Mouse (Mus musculus): ENCODE results near the gene Rpgr. TPM values are rescaled to one million over a fixed set of nuclear protein-coding genes. Genes with fewer than 3 reads are reported as not detected.

Rpgr gene
- polyA plus RNA-seq, 1 experiment, result not detected

DNA sequence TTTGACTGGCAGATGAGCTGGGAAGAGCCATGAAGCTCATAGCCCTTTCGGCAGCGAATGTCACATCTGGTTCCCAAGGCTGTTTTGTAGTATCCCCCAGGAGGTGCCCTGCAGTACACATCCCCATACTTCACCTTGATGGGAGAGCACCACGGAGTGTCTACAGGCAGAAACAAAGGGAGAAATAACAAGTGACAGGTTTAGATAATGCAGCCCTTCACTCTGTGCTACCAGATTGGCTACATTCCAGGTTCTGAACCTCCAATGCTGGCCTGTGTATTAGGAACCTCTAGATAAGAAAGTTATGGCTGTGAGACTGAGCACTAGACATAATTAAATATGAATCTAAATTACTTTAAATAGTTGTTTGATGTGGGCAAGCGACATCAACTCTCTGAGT is 147.3 kb downstream of the Rpgr start:
- no peak for TF ChIP-seq CTCF (IDR thresholded peaks at IDR 0.05; ENCODE audit: control insufficient read depth, insufficient read depth, low read length)
- no peak for TF ChIP-seq POLR2A (IDR thresholded peaks at IDR 0.05; ENCODE audit: borderline replicate concordance, control insufficient read depth, low read depth, low read length)
- no peak overlapping the region for H3K27ac ChIP-seq (ENCODE audit: control insufficient read depth, insufficient read depth, low read depth, low read length, poor library complexity)
- WGBS, result 70% methylated on average over 4 of the region's 4 CpGs

GRCm38 (mm10) chrX:10063781-10064180 is 152.9 kb downstream of the Rpgr start:
- no peaks in the 10 kb centered on the region for H3K4me1 ChIP-seq (ENCODE audit: control insufficient read depth, insufficient read depth, low read length)
- no peak overlapping the region for H3K4me3 ChIP-seq (replicated peaks; ENCODE audit: control insufficient read depth, low read depth, low read length)
- H3K27ac ChIP-seq (ENCODE audit: control insufficient read depth, insufficient read depth, low read depth, low read length, poor library complexity), result no peak overlapping the region
- WGBS, result 62% methylated on average over 1 of the region's 1 CpGs
- TF ChIP-seq CTCF (IDR thresholded peaks at IDR 0.05; ENCODE audit: control insufficient read depth, insufficient read depth, low read length), result no peak
- TF ChIP-seq POLR2A (IDR thresholded peaks at IDR 0.05; ENCODE audit: borderline replicate concordance, control insufficient read depth, low read depth, low read length), result no peak

More for the DNA sequence above, 147.3 kb downstream of the Rpgr start:
- Histone ChIP-seq H3K4me3 (replicated peaks; ENCODE audit: control insufficient read depth, low read depth, low read length) (no peak overlapping the region), H3K4me1 (ENCODE audit: control insufficient read depth, insufficient read depth, low read length) (no peaks in the 10 kb centered on the region)

GRCm38 (mm10) chrX:10063361-10063760 is 153.4 kb downstream of the Rpgr start:
- Histone ChIP-seq H3K4me1 (ENCODE audit: control insufficient read depth, insufficient read depth, low read length) (no peaks in the 10 kb centered on the region), H3K27ac (ENCODE audit: control insufficient read depth, insufficient read depth, low read depth, low read length, poor library complexity) (no peak overlapping the region), H3K4me3 (replicated peaks; ENCODE audit: control insufficient read depth, low read depth, low read length) (no peak overlapping the region)
- WGBS, result 67% methylated on average over 2 of the region's 2 CpGs
- TF ChIP-seq POLR2A (IDR thresholded peaks at IDR 0.05; ENCODE audit: borderline replicate concordance, control insufficient read depth, low read depth, low read length) (no peak), CTCF (IDR thresholded peaks at IDR 0.05; ENCODE audit: control insufficient read depth, insufficient read depth, low read length) (no peak)

DNA sequence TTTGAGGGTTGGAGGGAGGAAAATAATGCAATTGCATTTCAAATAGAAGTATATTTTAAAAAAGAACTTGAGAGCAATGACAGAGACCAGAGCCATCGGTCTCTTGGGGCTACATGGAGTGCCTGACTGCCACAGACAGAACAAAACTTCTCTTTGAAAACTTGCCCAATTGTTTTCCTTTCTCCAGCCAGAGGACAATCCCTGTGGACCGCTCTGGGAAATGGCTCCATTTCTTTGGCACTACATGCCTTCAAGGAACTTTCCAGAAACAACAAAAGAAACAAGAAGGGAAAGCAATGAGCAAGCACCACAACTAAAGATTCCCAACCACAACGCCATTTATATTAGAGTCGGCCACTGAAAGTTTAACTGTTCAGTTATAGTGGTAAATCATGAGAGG is 154.5 kb downstream of the Rpgr start:
- H3K4me3 ChIP-seq (replicated peaks; ENCODE audit: control insufficient read depth, low read depth, low read length), result no peak overlapping the region
- no peak overlapping the region for H3K27ac ChIP-seq (ENCODE audit: control insufficient read depth, insufficient read depth, low read depth, low read length, poor library complexity)
- WGBS, result 83% methylated on average over 4 of the region's 4 CpGs
- TF ChIP-seq POLR2A (IDR thresholded peaks at IDR 0.05; ENCODE audit: borderline replicate concordance, control insufficient read depth, low read depth, low read length) (no peak), CTCF (IDR thresholded peaks at IDR 0.05; ENCODE audit: control insufficient read depth, insufficient read depth, low read length) (no peak)
- H3K4me1 ChIP-seq (ENCODE audit: control insufficient read depth, insufficient read depth, low read length), result no peaks in the 10 kb centered on the region

DNA sequence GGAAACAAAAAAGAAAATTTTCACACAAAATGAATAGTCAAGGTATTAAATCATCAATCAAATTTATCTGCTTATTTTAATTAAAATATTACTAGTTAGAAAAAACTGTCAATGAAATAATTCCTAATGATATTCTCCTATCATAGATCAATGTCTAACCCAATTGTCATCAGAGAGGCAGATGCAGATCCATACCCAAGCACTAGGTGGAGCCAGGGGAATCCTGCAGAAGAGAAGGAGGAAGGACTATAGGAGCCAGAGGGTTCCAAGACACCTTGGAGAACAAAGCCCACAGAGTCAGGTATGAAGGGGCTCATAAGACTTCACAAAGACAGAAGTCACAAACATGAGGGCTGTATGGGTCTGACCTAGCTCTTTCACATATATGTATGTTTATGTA is 182.1 kb downstream of the Rpgr start:
- Histone ChIP-seq H3K27ac (ENCODE audit: control insufficient read depth, insufficient read depth, low read depth, low read length, poor library complexity) (no peak overlapping the region), H3K4me1 (ENCODE audit: control insufficient read depth, insufficient read depth, low read length) (no peaks in the 10 kb centered on the region), H3K4me3 (replicated peaks; ENCODE audit: control insufficient read depth, low read depth, low read length) (no peak overlapping the region)
- TF ChIP-seq POLR2A (IDR thresholded peaks at IDR 0.05; ENCODE audit: borderline replicate concordance, control insufficient read depth, low read depth, low read length) (no peak), CTCF (IDR thresholded peaks at IDR 0.05; ENCODE audit: control insufficient read depth, insufficient read depth, low read length) (no peak)

Other genes starting within 250 kb of the Rpgr start
- gene Srpx, start 99.2 kb downstream of the Rpgr start, polyA plus RNA-seq (2011; ENCODE audit: insufficient read depth, insufficient read length, low replicate concordance, missing spikeins), result 2.3 and 3.5 TPM in 2 replicates
- gene Otc, start 35.4 kb upstream of the Rpgr start, polyA plus RNA-seq (2011; ENCODE audit: insufficient read depth, insufficient read length, low replicate concordance, missing spikeins), result 0.87 TPM in 1 of 2 replicates, not detected in the other

Data from bone marrow, adult 2 months (tissue).